Mouse (Mus musculus) stomach, postnatal 0 days (tissue): Measurements from ENCODE around the gene Cnr2. TPM values are rescaled to one million over a fixed set of nuclear protein-coding genes. Genes with fewer than 3 reads are reported as not detected.

Experiments
- ATAC-seq: fragments of 200-750 bp; cut with Nextera tagmentation; 2 replicates; pipeline ENCODE4 v1.8.0; 2017; ENCODE audit not compliant: low FRiP score, low TSS enrichment
- DNase-seq: peaks from one replicate; pipeline ENCODE4 v3.0.0-alpha.2; 2016; ENCODE audit warnings: low spot score
- H3K27ac ChIP-seq: fragments of 300-500 bp; sonication (generic); replicated peaks from 2 replicates; pipeline ENCODE4 v1.5.1; 2014; ENCODE audit warnings: mild to moderate bottlenecking, control low read depth
- H3K27me3 ChIP-seq: fragments of 300-500 bp; sonication (generic); 2 replicates; pipeline ENCODE4 v1.6.1; 2014; ENCODE audit warnings: low read length; ENCODE audit not compliant: control insufficient read depth, insufficient read depth
- H3K36me3 ChIP-seq: fragments of 300-500 bp; sonication (generic); 2 replicates; pipeline ENCODE4 v1.6.1; 2014; ENCODE audit warnings: low read length, mixed read lengths; ENCODE audit not compliant: control insufficient read depth, insufficient read depth
- H3K4me1 ChIP-seq: fragments of 300-500 bp; sonication (generic); replicated peaks from 2 replicates; pipeline ENCODE4 v1.6.1; 2014; ENCODE audit warnings: antibody characterized with exemption; ENCODE audit not compliant: control insufficient read depth, insufficient read depth
- H3K4me2 ChIP-seq: fragments of 300-500 bp; sonication (generic); replicated peaks from 2 replicates; pipeline ENCODE4 v1.6.1; 2014; ENCODE audit warnings: low read depth, mild to moderate bottlenecking, control low read depth, moderate library complexity
- H3K4me3 ChIP-seq: fragments of 300-500 bp; sonication (generic); 2 replicates; pipeline ENCODE4 v1.5.1; 2014; ENCODE audit warnings: low read depth, low read length, control low read depth
- H3K9ac ChIP-seq: fragments of 300-500 bp; sonication (generic); 2 replicates; pipeline ENCODE4 v1.6.1; 2014; ENCODE audit warnings: mild to moderate bottlenecking, low read length, control low read depth, mixed read lengths
- H3K9me3 ChIP-seq: fragments of 300-500 bp; sonication (generic); 2 replicates; pipeline ENCODE4 v1.6.1; 2016; ENCODE audit warnings: low read length; ENCODE audit not compliant: control insufficient read depth
- CTCF ChIP-seq: IDR thresholded peaks from 2 replicates; pipeline ENCODE4 v1.5.1; 2016; ENCODE audit warnings: antibody characterized with exemption, low read depth, mild to moderate bottlenecking, moderate library complexity
- EP300 ChIP-seq: optimal IDR thresholded peaks from 2 replicates; pipeline ENCODE3; 2016; ENCODE audit warnings: antibody characterized with exemption
- WGBS: fragments of 180-500 bp; shearing (Covaris S2); extraction: QIAGEN DNeasy Blood & Tissue Kit; methylation state at CpG from one replicate; pipeline ENCODE4 v1.1.7; 2014; 5-methylcytosine and 5-hydroxymethylcytosine counted together
- polyA plus RNA-seq: library from polyadenylated mRNA; unstranded; fragments of >200 nt; fragmentation: Nextera tagmentation; extraction: Ambion mirVana; gene quantifications from 2 replicates; pipeline ENCODE4 v1.2.1, GENCODE M21; 2015

Cnr2 gene
- polyA plus RNA-seq, 1 experiment from 2014 or later: 0.11 TPM

DNA sequence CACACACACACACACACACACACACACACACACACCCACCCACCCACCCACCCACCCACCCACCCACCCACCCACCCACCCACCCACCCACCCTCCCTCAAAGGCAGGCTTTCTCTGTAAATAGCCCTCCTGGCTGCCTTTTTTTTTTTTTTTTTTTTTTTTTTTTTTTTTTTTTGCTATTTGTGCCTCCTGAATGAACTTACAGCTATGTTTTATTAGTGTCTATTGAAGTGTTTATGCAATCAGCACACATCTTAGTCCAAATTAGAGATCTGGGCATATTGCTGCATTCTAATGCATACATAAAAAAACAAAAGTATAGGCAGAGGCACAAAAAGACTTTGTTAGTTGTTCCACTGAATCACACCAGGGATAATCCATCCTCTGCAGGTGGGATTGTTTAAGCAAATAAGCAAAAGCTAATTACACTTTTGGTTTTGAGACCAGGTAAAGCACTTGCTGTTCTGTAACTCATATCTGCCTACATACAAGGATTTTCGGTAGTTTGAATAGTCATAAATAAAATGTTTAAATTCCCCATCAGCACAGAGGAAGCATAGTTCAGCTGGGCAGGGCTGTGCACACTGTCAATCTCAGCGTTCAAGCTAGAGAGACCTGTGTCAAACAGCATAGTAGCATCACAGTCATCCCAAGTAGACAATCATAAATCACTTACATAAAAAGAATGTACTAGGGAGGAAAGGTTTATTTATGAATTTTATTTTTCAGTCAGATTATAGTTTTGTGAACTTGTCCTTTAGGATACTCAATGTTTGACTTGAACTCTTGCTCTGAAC, 24.8 kb upstream of the Cnr2 start:
- 7% methylated on average over 2 of the region's 2 CpGs for WGBS
- no peak overlapping the region for H3K4me3 ChIP-seq
- H3K9ac ChIP-seq: no peak overlapping the region; the same call in 1 of the 2 replicates
- peak overlapping the region; percentile 20; the same call in 1 of the 2 replicates for H3K4me2 ChIP-seq
- no peaks in the 10 kb centered on the region for H3K27me3 ChIP-seq
- TF ChIP-seq CTCF: no peak
- TF ChIP-seq EP300: no peak
- H3K27ac ChIP-seq: no peak overlapping the region
- H3K36me3 ChIP-seq: no peaks in the 10 kb centered on the region
- ATAC-seq (no peak), DNase-seq (no peak)
- 0 out of 2 replicates have a peak, but pooled peaks cover 7% of the 10 kb centered on the region for H3K4me1 ChIP-seq
- no peaks in the 10 kb centered on the region for H3K9me3 ChIP-seq

DNA sequence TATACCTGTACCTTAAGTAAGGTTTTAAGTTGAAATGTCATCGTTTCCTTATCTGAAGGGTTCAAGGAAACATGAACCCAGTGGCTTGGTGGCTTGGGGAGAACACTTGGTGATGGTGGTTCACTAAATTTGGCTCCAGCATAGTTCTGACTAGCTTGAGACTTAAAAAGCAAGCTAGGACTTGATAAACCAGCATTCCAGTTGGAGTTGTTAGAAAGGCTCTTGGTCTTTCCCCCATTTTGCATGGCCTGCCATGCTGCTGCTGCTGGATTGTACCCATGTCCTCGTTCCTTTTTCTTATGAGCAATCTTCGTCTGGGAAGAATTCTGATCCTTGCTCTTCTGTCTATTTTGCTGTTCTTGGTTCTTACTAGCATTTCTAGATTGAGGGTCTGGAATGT, 23.2 kb upstream of the Cnr2 start:
- Histone ChIP-seq H3K9me3 (no peaks in the 10 kb centered on the region), H3K4me3 (peak overlapping the region; percentile 83)

DNA sequence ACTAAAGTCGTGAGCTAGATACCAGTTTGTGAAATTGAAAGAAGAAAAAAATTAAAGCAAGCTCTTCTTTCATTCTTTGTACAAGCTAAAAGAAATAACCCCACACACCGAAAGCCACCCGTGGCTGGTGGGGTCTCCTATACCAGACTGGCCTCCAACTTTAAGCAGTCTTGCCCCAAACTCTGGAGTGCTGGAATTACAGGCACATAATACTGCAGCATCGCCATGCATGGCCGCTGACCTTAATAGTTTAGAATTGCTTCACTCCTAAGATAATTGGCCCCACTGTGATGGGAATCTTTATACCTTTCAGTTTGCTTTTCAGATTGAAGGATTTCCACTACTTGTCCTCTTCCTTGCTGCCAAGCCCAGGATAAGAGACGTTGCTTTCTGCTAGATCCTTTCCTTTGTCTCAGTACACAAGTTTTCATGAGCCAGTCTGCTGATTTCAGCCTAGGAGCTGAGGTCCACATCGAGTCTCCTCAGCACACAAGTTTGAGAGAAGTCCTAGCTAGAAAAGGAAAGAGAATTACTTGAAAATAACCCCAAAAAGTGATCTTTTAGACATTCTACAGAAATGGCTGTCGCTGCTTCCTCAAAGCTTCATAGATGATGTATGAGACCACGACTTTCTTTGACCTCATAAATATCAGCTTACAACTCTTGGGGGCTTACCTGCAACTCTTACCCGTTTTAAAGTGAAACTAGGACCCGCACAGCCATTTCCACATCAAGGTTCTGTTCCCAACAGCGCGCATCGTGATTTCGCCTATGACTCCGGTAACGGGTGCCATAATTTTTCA, 22.4 kb upstream of the Cnr2 start:
- TF ChIP-seq CTCF (no peak), EP300 (no peak)
- peak overlapping the region; percentile 83 for H3K4me3 ChIP-seq
- no peak for DNase-seq
- WGBS: 4% methylated on average over 17 of the region's 17 CpGs
- H3K4me2 ChIP-seq: peak overlapping the region; percentile 70
- no peaks in the 10 kb centered on the region for H3K36me3 ChIP-seq
- H3K27me3 ChIP-seq: no peaks in the 10 kb centered on the region
- peak overlapping the region; percentile 90 for H3K9ac ChIP-seq
- peaks cover 18% of the 10 kb centered on the region; the same call in 1 of the 2 replicates for H3K4me1 ChIP-seq
- no peak for ATAC-seq
- peak overlapping the region; percentile 100 for H3K27ac ChIP-seq
- no peaks in the 10 kb centered on the region for H3K9me3 ChIP-seq

More for the DNA sequence above, 23.2 kb upstream of the Cnr2 start:
- H3K27ac ChIP-seq: no peak overlapping the region
- WGBS: 17% methylated on average over 3 of the region's 3 CpGs
- H3K36me3 ChIP-seq: no peaks in the 10 kb centered on the region
- peak overlapping the region; percentile 90; the same call in 1 of the 2 replicates for H3K9ac ChIP-seq
- ATAC-seq: no peak
- no peaks in the 10 kb centered on the region for H3K27me3 ChIP-seq
- H3K4me1 ChIP-seq: peaks cover 18% of the 10 kb centered on the region; the same call in 1 of the 2 replicates
- DNase-seq: no peak
- TF ChIP-seq EP300: no peak
- no peak for TF ChIP-seq CTCF
- H3K4me2 ChIP-seq: peak overlapping the region; percentile 70

DNA sequence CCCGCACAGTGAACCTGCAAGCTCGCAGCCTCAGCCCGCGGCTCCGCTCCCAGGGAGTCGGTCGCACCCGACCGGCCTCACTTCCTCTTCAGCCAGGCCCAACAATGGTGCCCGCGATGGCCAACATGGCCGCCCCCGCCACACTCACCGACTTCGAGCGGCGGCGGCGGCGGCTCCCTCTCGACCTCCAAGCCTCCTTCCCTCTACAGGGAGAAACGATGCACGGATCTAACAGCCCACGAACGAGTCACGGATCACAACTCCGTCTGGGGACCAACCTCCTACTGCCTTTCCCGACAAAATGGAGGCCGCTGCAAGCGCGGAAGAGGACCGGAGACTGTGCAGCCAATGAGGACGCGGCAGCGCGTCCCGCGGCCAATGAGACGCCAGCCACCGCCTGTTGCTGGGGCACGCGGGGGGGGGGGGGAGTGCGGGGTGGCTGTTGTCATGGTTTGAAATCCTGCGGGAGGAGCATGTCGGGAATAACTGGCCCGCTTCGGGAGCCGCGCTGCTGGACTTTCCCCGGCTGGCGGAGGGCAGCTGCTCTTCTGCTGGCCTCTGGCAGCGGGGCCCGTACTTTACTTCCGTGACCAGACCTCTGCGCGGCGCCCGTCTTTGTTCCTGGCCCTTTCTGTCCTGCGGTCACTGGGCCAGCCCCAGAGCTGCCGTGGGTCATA, 21.5 kb upstream of the Cnr2 start, which contains the start of gene Pnrc2:
Gene Pnrc2, minus strand, starts transcription at position 325 of the 677 bp plus-strand sequence.
- H3K4me2 ChIP-seq: peak within 1 kb of the TSS; percentile 70
- no peaks in the 10 kb centered on the region for H3K27me3 ChIP-seq
- H3K4me3 ChIP-seq: peak within 1 kb of the TSS; percentile 83
- under 1% methylated on average over 58 of the region's 60 CpGs for WGBS
- ATAC-seq (peak; percentile 95), DNase-seq (peak; percentile 98)
- H3K4me1 ChIP-seq: peaks cover 18% of the 10 kb centered on the region; the same call in 1 of the 2 replicates
- H3K9ac ChIP-seq: peak within 1 kb of the TSS; percentile 90
- H3K36me3 ChIP-seq: no peaks in the 10 kb centered on the region
- TF ChIP-seq EP300: peak; percentile 80
- no peak; the same call in 1 of the 2 replicates for TF ChIP-seq CTCF
- H3K9me3 ChIP-seq: no peaks in the 10 kb centered on the region
- peak within 1 kb of the TSS; percentile 100 for H3K27ac ChIP-seq
